Mouse (Mus musculus): ENCODE data around the gene Srsf6. TPM values are rescaled to one million over a fixed set of nuclear protein-coding genes. Genes with fewer than 3 reads are reported as not detected.
A peak's percentile ranks its signal among the peaks of the same experiment; 100 is the strongest.

The Srsf6 gene
- polyA plus RNA-seq, 1 experiment from 2014 or later = 236 TPM

- peaks cover 60% of the 10 kb centered on the region for H3K36me3 ChIP-seq
- no peaks in the 10 kb centered on the region for H3K9me3 ChIP-seq
- H3K4me1 ChIP-seq = peaks cover 22% of the 10 kb centered on the region
- no peak overlapping the region for H3K4me3 ChIP-seq
- no peak for ATAC-seq (ENCODE audit: low FRiP score, low read depth)
- H3K27me3 ChIP-seq = peaks cover 16% of the 10 kb centered on the region
- no peak overlapping the region for H3K4me2 ChIP-seq (replicated peaks)
- no peak overlapping the region for H3K9ac ChIP-seq
- 78% methylated on average over 1 of the region's 1 CpGs for WGBS
- H3K27ac ChIP-seq = no peak overlapping the region
These were observed 8.2 kb downstream of the Srsf6 start for GRCm38 (mm10) chr2:162939562-162939961.

- peak within 1 kb of the TSS; percentile 97 for H3K4me2 ChIP-seq (replicated peaks)
- peaks cover 21% of the 10 kb centered on the region for H3K27me3 ChIP-seq
- H3K9me3 ChIP-seq = no peaks in the 10 kb centered on the region
- peaks cover 22% of the 10 kb centered on the region for H3K4me1 ChIP-seq
- H3K9ac ChIP-seq = peak within 1 kb of the TSS; percentile 68
- under 1% methylated on average over 40 of the region's 40 CpGs for WGBS
- peaks cover 28% of the 10 kb centered on the region for H3K36me3 ChIP-seq
- no peak within 1 kb of the TSS for H3K27ac ChIP-seq
- peak; percentile 68 for ATAC-seq (ENCODE audit: low FRiP score, low read depth)
- H3K4me3 ChIP-seq = peak within 1 kb of the TSS; percentile 57
These were observed 12.0 kb downstream of the Srsf6 start, which contains the start of gene L3mbtl1 for GRCm38 (mm10) chr2:162943148-162943846. L3mbtl1 (plus strand) TSS chr2:162943472.

- Histone ChIP-seq H3K9me3 (no peaks in the 10 kb centered on the region), H3K36me3 (peaks cover 22% of the 10 kb centered on the region), H3K4me1 (peaks cover 22% of the 10 kb centered on the region), H3K9ac (0 out of 2 replicates have a peak overlapping the region, but pooled peaks have one; percentile 68), H3K4me3 (peak overlapping the region; percentile 57), H3K27me3 (peaks cover 21% of the 10 kb centered on the region), H3K27ac (no peak overlapping the region), H3K4me2 (replicated peaks) (peak overlapping the region; percentile 97)
- 7% methylated on average over 11 of the region's 11 CpGs for WGBS
- no peak for ATAC-seq (ENCODE audit: low FRiP score, low read depth)
These were observed 12.6 kb downstream of the Srsf6 start for GRCm38 (mm10) chr2:162943931-162944330.

- 81% methylated on average over 5 of the region's 5 CpGs for WGBS
- ATAC-seq (ENCODE audit: low FRiP score, low read depth) = no peak
- no peaks in the 10 kb centered on the region for H3K36me3 ChIP-seq
- H3K27me3 ChIP-seq = peaks cover 18% of the 10 kb centered on the region
- H3K9ac ChIP-seq = no peak overlapping the region
- no peak overlapping the region for H3K4me3 ChIP-seq
- peaks cover 17% of the 10 kb centered on the region for H3K4me1 ChIP-seq
- H3K4me2 ChIP-seq (replicated peaks) = no peak overlapping the region
- H3K9me3 ChIP-seq = no peaks in the 10 kb centered on the region
- H3K27ac ChIP-seq = no peak overlapping the region
These were observed 15.6 kb downstream of the Srsf6 start for GRCm38 (mm10) chr2:162946964-162947363.

GRCm38 (mm10) chr2:162947736-162948135, 16.4 kb downstream of the Srsf6 start:
- Histone ChIP-seq H3K4me1 (peaks cover 13% of the 10 kb centered on the region), H3K4me2 (replicated peaks) (peak overlapping the region; percentile 54), H3K4me3 (peak overlapping the region; percentile 25), H3K9me3 (no peaks in the 10 kb centered on the region), H3K27ac (no peak overlapping the region), H3K36me3 (no peaks in the 10 kb centered on the region), H3K27me3 (peaks cover 18% of the 10 kb centered on the region), H3K9ac (no peak overlapping the region)
- WGBS = 43% methylated on average over 15 of the region's 15 CpGs
- no peak for ATAC-seq (ENCODE audit: low FRiP score, low read depth)

- Histone ChIP-seq H3K4me1 (peaks cover 8% of the 10 kb centered on the region), H3K27me3 (peaks cover 17% of the 10 kb centered on the region), H3K36me3 (no peaks in the 10 kb centered on the region), H3K4me2 (replicated peaks) (peak overlapping the region; percentile 54), H3K9ac (no peak overlapping the region), H3K27ac (no peak overlapping the region), H3K4me3 (peak overlapping the region; percentile 25), H3K9me3 (no peaks in the 10 kb centered on the region)
- WGBS = 58% methylated on average over 14 of the region's 14 CpGs
- no peak for ATAC-seq (ENCODE audit: low FRiP score, low read depth)
These were observed 16.9 kb downstream of the Srsf6 start for GRCm38 (mm10) chr2:162948221-162948620.

- H3K4me2 ChIP-seq (replicated peaks) = no peak overlapping the region
- no peaks in the 10 kb centered on the region for H3K36me3 ChIP-seq
- H3K9me3 ChIP-seq = no peaks in the 10 kb centered on the region
- no peak overlapping the region for H3K4me3 ChIP-seq
- no peak overlapping the region for H3K27ac ChIP-seq
- WGBS = 93% methylated on average over 2 of the region's 2 CpGs
- H3K9ac ChIP-seq = no peak overlapping the region
- no peaks in the 10 kb centered on the region for H3K4me1 ChIP-seq
- H3K27me3 ChIP-seq = 0 out of 2 replicates have a peak, but pooled peaks cover 2% of the 10 kb centered on the region
- ATAC-seq (ENCODE audit: low FRiP score, low read depth) = no peak
These were observed 19.4 kb downstream of the Srsf6 start for GRCm38 (mm10) chr2:162950776-162951175.

- Histone ChIP-seq H3K4me2 (replicated peaks) (no peak overlapping the region), H3K27ac (no peak overlapping the region), H3K4me1 (no peaks in the 10 kb centered on the region), H3K9me3 (no peaks in the 10 kb centered on the region), H3K27me3 (no peaks in the 10 kb centered on the region), H3K9ac (no peak overlapping the region), H3K4me3 (no peak overlapping the region), H3K36me3 (no peaks in the 10 kb centered on the region)
- WGBS = 98% methylated on average over 2 of the region's 2 CpGs
- ATAC-seq (ENCODE audit: low FRiP score, low read depth) = no peak
These were observed 25.5 kb downstream of the Srsf6 start for GRCm38 (mm10) chr2:162956843-162957242.

- Histone ChIP-seq H3K4me2 (replicated peaks) (no peak overlapping the region), H3K9me3 (no peaks in the 10 kb centered on the region), H3K4me1 (no peaks in the 10 kb centered on the region), H3K36me3 (no peaks in the 10 kb centered on the region), H3K27me3 (no peaks in the 10 kb centered on the region), H3K9ac (no peak overlapping the region), H3K27ac (no peak overlapping the region), H3K4me3 (no peak overlapping the region)
- 58% methylated on average over 9 of the region's 10 CpGs for WGBS
- ATAC-seq (ENCODE audit: low FRiP score, low read depth) = no peak
These were observed 30.0 kb downstream of the Srsf6 start for GRCm38 (mm10) chr2:162961321-162961720.

- no peaks in the 10 kb centered on the region for H3K27me3 ChIP-seq
- WGBS = 95% methylated on average over 2 of the region's 2 CpGs
These were observed 35.4 kb downstream of the Srsf6 start for GRCm38 (mm10) chr2:162966734-162967133.

GRCm38 (mm10) chr2:162968357-162968756, 37.0 kb downstream of the Srsf6 start:
- no peak overlapping the region for H3K27ac ChIP-seq
- H3K36me3 ChIP-seq = no peaks in the 10 kb centered on the region
- no peak overlapping the region for H3K9ac ChIP-seq
- ATAC-seq (ENCODE audit: low FRiP score, low read depth) = peak; percentile 24; the same call in 1 of the 2 replicates
- no peak overlapping the region for H3K4me3 ChIP-seq
- H3K27me3 ChIP-seq = no peaks in the 10 kb centered on the region
- no peak overlapping the region for H3K4me2 ChIP-seq (replicated peaks)
- no peaks in the 10 kb centered on the region for H3K9me3 ChIP-seq
- 9% methylated on average over 5 of the region's 5 CpGs for WGBS
- H3K4me1 ChIP-seq = no peaks in the 10 kb centered on the region

More at GRCm38 (mm10) chr2:162966734-162967133, 35.4 kb downstream of the Srsf6 start:
- H3K27ac ChIP-seq = no peak overlapping the region
- no peaks in the 10 kb centered on the region for H3K4me1 ChIP-seq
- no peaks in the 10 kb centered on the region for H3K36me3 ChIP-seq
- no peak overlapping the region for H3K9ac ChIP-seq
- no peak for ATAC-seq (ENCODE audit: low FRiP score, low read depth)
- no peak overlapping the region for H3K4me2 ChIP-seq (replicated peaks)
- H3K4me3 ChIP-seq = no peak overlapping the region
- H3K9me3 ChIP-seq = no peaks in the 10 kb centered on the region

- Histone ChIP-seq H3K4me3 (no peak overlapping the region), H3K4me1 (no peaks in the 10 kb centered on the region), H3K27ac (no peak overlapping the region), H3K4me2 (replicated peaks) (no peak overlapping the region), H3K9ac (no peak overlapping the region), H3K27me3 (no peaks in the 10 kb centered on the region), H3K9me3 (no peaks in the 10 kb centered on the region), H3K36me3 (no peaks in the 10 kb centered on the region)
- no peak for ATAC-seq (ENCODE audit: low FRiP score, low read depth)
- 78% methylated on average over 3 of the region's 3 CpGs for WGBS
These were observed 37.8 kb downstream of the Srsf6 start for GRCm38 (mm10) chr2:162969101-162969500.

GRCm38 (mm10) chr2:162970896-162971295, 39.6 kb downstream of the Srsf6 start:
- no peak overlapping the region for H3K4me2 ChIP-seq (replicated peaks)
- H3K4me1 ChIP-seq = peaks cover 5% of the 10 kb centered on the region; the same call in 1 of the 2 replicates
- ATAC-seq (ENCODE audit: low FRiP score, low read depth) = no peak
- no peaks in the 10 kb centered on the region for H3K36me3 ChIP-seq
- H3K27me3 ChIP-seq = no peaks in the 10 kb centered on the region
- H3K9ac ChIP-seq = no peak overlapping the region
- H3K27ac ChIP-seq = no peak overlapping the region
- H3K9me3 ChIP-seq = no peaks in the 10 kb centered on the region
- WGBS = 88% methylated on average over 6 of the region's 6 CpGs
- no peak overlapping the region for H3K4me3 ChIP-seq

Data from limb, embryonic 13.5 days (tissue).